Mouse (Mus musculus): Measurements from ENCODE around the gene Psme2. TPM values are rescaled to one million over a fixed set of nuclear protein-coding genes. Genes with fewer than 3 reads are reported as not detected.

Psme2 gene
- polyA plus RNA-seq, 1 experiment from 2014 or later = 199 TPM

Other genes with a start within 250 kb of the Psme2 start
- 26.1 and 31.9 TPM in 2 replicates for gene Dhrs4, start 112.4 kb downstream of the Psme2 start, polyA plus RNA-seq (2015; fragmentation: Nextera tagmentation; extraction: Ambion mirVana)
- 19.6 and 21.7 TPM in 2 replicates for gene Carmil3, start 100.5 kb downstream of the Psme2 start, polyA plus RNA-seq (2015; fragmentation: Nextera tagmentation; extraction: Ambion mirVana)
- 5.7 and 10.1 TPM in 2 replicates for gene Cpne6, start 80.7 kb downstream of the Psme2 start, polyA plus RNA-seq (2015; fragmentation: Nextera tagmentation; extraction: Ambion mirVana)
- 0.07 TPM in 1 of 2 replicates, not detected in the other for gene Nrl, start 66.1 kb downstream of the Psme2 start, polyA plus RNA-seq (2015; fragmentation: Nextera tagmentation; extraction: Ambion mirVana)
- gene Pck2, start 50.8 kb downstream of the Psme2 start, polyA plus RNA-seq (2015; fragmentation: Nextera tagmentation; extraction: Ambion mirVana) = 18.7 and 20.3 TPM in 2 replicates
- 109 and 126 TPM in 2 replicates for gene Dcaf11, start 31.1 kb downstream of the Psme2 start, polyA plus RNA-seq (2015; fragmentation: Nextera tagmentation; extraction: Ambion mirVana)
- gene A730061H03Rik, start 30.7 kb downstream of the Psme2 start, polyA plus RNA-seq (2015; fragmentation: Nextera tagmentation; extraction: Ambion mirVana) = 0.59 TPM in 1 of 2 replicates, not detected in the other
- gene Fitm1, start 15.5 kb downstream of the Psme2 start, polyA plus RNA-seq (2015; fragmentation: Nextera tagmentation; extraction: Ambion mirVana) = 1.0 and 3.2 TPM in 2 replicates
- gene Psme1, start 13.0 kb downstream of the Psme2 start, polyA plus RNA-seq (2015; fragmentation: Nextera tagmentation; extraction: Ambion mirVana) = 167 and 179 TPM in 2 replicates
- gene Emc9, start 5.8 kb downstream of the Psme2 start, polyA plus RNA-seq (2015; fragmentation: Nextera tagmentation; extraction: Ambion mirVana) = 20.4 and 24.5 TPM in 2 replicates
- gene Rnf31, start 595 bp upstream of the Psme2 start, polyA plus RNA-seq (2015; fragmentation: Nextera tagmentation; extraction: Ambion mirVana) = 21.7 and 27.5 TPM in 2 replicates
- 9.8 and 10.4 TPM in 2 replicates for gene Irf9, start 12.5 kb upstream of the Psme2 start, polyA plus RNA-seq (2015; fragmentation: Nextera tagmentation; extraction: Ambion mirVana)
- gene Rec8, start 26.9 kb upstream of the Psme2 start, polyA plus RNA-seq (2015; fragmentation: Nextera tagmentation; extraction: Ambion mirVana) = 17.4 and 17.6 TPM in 2 replicates
- gene Ipo4, start 44.8 kb upstream of the Psme2 start, polyA plus RNA-seq (2015; fragmentation: Nextera tagmentation; extraction: Ambion mirVana) = 81.6 and 84.5 TPM in 2 replicates
- gene Gm49378, start 46.8 kb upstream of the Psme2 start, polyA plus RNA-seq (2015; fragmentation: Nextera tagmentation; extraction: Ambion mirVana) = 1.9 and 3.0 TPM in 2 replicates
- 60.0 and 61.2 TPM in 2 replicates for gene Tm9sf1, start 52.7 kb upstream of the Psme2 start, polyA plus RNA-seq (2015; fragmentation: Nextera tagmentation; extraction: Ambion mirVana)
- gene Tssk4, start 59.1 kb upstream of the Psme2 start, polyA plus RNA-seq (2015; fragmentation: Nextera tagmentation; extraction: Ambion mirVana) = 0.30 and 0.31 TPM in 2 replicates
- 68.6 and 70.4 TPM in 2 replicates for gene Mdp1, start 69.4 kb upstream of the Psme2 start, polyA plus RNA-seq (2015; fragmentation: Nextera tagmentation; extraction: Ambion mirVana)
- gene Gmpr2, start 80.8 kb upstream of the Psme2 start, polyA plus RNA-seq (2015; fragmentation: Nextera tagmentation; extraction: Ambion mirVana) = 51.1 and 55.0 TPM in 2 replicates
- gene Nedd8, start 81.0 kb upstream of the Psme2 start, polyA plus RNA-seq (2015; fragmentation: Nextera tagmentation; extraction: Ambion mirVana) = 551 and 603 TPM in 2 replicates
- gene Tinf2, start 90.7 kb upstream of the Psme2 start, polyA plus RNA-seq (2015; fragmentation: Nextera tagmentation; extraction: Ambion mirVana) = 26.3 and 26.9 TPM in 2 replicates
- gene Tgm1, start 122.8 kb upstream of the Psme2 start, polyA plus RNA-seq (2015; fragmentation: Nextera tagmentation; extraction: Ambion mirVana) = 0.17 and 0.66 TPM in 2 replicates
- 50.6 and 53.2 TPM in 2 replicates for gene Rabggta, start 131.2 kb upstream of the Psme2 start, polyA plus RNA-seq (2015; fragmentation: Nextera tagmentation; extraction: Ambion mirVana)
- gene Dhrs1, start 154.6 kb upstream of the Psme2 start, polyA plus RNA-seq (2015; fragmentation: Nextera tagmentation; extraction: Ambion mirVana) = 90.0 and 95.0 TPM in 2 replicates
- gene Nop9, start 154.6 kb upstream of the Psme2 start, polyA plus RNA-seq (2015; fragmentation: Nextera tagmentation; extraction: Ambion mirVana) = 29.3 and 32.7 TPM in 2 replicates
- 0.24 TPM in 1 of 2 replicates, not detected in the other for gene Cideb, start 167.3 kb upstream of the Psme2 start, polyA plus RNA-seq (2015; fragmentation: Nextera tagmentation; extraction: Ambion mirVana)
- gene Ltb4r2, start 170.3 kb upstream of the Psme2 start, polyA plus RNA-seq (2015; fragmentation: Nextera tagmentation; extraction: Ambion mirVana) = 0.29 and 0.33 TPM in 2 replicates
- gene Ltb4r1, start 174.8 kb upstream of the Psme2 start, polyA plus RNA-seq (2015; fragmentation: Nextera tagmentation; extraction: Ambion mirVana) = 0.21 and 0.28 TPM in 2 replicates
- gene Adcy4, start 193.0 kb upstream of the Psme2 start, polyA plus RNA-seq (2015; fragmentation: Nextera tagmentation; extraction: Ambion mirVana) = 4.4 and 5.7 TPM in 2 replicates
- 4.3 and 4.7 TPM in 2 replicates for gene Ripk3, start 197.8 kb upstream of the Psme2 start, polyA plus RNA-seq (2015; fragmentation: Nextera tagmentation; extraction: Ambion mirVana)
- gene Nfatc4, start 232.0 kb upstream of the Psme2 start, polyA plus RNA-seq (2015; fragmentation: Nextera tagmentation; extraction: Ambion mirVana) = 12.2 and 14.2 TPM in 2 replicates